Mouse (Mus musculus): Measurements from ENCODE around the gene Zkscan16.

Gene Zkscan16

GRCm38 (mm10) chr4:58935846-58936245 is 7.6 kb upstream of the Zkscan16 start:
- no peak for DNase-seq (ENCODE audit: low spot score in 2 of 2)

DNA sequence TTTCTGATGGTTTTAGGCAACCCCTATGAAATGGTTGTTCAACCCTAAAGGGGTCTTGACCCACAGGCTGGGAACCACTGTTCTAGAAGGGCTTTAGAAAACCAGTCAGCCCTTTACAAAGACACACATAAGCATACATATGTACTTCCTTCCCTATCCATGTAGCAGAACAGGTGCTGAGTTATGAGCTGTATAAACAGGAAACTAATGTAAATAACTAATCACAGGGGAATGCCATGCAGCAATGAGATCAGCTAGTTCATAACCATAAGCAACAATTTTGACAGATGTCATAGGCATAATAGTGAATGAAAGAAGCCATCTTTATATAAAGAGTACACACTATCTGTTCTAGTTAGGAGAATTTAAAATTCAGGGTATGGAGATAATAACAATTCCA is 1.8 kb upstream of the Zkscan16 start:
- no peak for DNase-seq (ENCODE audit: low spot score in 2 of 2)

DNA sequence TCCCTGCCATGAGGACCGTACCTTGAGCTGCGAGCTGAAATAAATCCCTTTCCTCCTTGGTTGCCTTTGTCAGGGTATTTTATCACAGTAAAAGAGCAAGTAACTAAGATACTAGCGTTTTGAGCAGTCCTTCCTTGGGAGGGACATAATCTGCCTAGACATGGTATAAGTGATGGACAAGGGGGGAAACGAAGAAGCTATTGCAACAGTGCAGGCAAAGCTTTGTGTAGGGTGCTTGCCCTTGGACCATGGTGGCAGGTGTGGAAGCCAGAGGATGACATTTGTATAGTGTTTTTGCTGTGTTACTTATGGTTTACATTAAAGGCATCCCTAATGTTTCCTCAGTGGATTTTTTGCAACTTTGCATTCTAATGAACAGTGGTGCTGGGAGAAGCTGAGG is 486 bp upstream of the Zkscan16 start:
- no peak for DNase-seq (ENCODE audit: low spot score in 2 of 2)

- no peak for DNase-seq (ENCODE audit: low spot score in 2 of 2)
Measured at GRCm38 (mm10) chr4:58944206-58944553, 752 bp downstream of the Zkscan16 start.

DNA sequence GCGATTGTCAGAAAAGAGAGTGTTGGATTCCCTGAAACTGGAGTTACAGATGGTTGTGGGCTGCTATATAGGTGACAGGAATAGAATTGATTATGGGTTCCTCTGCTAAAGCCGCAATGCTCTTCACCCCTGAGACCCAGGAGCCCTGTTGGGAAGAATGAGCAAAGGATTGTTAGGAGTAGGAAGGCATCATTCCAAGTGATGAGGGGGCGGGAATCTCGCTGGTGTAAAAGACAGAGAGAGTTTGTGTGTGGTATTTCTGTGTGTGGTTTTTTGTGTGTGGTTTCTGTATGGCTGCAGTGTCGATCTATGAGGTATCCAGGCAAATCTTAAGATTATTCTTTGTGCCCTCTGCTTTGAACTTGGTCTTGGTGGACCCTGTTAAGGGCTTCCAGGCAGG is 1.3 kb downstream of the Zkscan16 start:
- DNase-seq (ENCODE audit: low spot score in 2 of 2), result no peak

- DNase-seq (ENCODE audit: low spot score in 2 of 2), result no peak
Measured at GRCm38 (mm10) chr4:58948391-58948790, 5.0 kb downstream of the Zkscan16 start.

- no peak for DNase-seq (ENCODE audit: low spot score in 2 of 2)
Measured at GRCm38 (mm10) chr4:58952630-58953029, 9.2 kb downstream of the Zkscan16 start.

DNA sequence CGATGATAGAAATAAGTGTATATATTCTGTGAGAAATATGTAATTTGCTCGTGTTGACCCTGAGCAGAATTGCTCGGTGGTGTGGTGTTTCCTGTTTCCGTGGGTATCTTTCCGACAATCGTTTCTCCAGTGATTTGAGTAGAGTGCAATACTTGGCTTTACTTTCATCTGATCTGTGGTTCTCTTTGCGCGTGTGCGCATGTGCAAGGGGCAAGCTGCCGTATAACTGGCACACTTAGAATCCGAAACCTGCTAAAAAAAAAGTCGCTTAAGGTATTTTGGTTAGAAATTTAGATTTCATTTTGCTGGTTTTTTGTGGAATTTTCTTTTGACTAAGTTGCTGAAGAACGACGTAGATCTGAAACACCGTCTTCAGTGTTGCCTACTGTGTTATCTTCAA is 18.3 kb downstream of the Zkscan16 start:
- DNase-seq (ENCODE audit: low spot score in 2 of 2), result no peak

- DNase-seq (ENCODE audit: low spot score in 2 of 2), result no peak
Measured at GRCm38 (mm10) chr4:58963271-58963670, 19.8 kb downstream of the Zkscan16 start.

- no peak for DNase-seq (ENCODE audit: low spot score in 2 of 2)
Measured at GRCm38 (mm10) chr4:58965136-58965535, 21.7 kb downstream of the Zkscan16 start.

DNA sequence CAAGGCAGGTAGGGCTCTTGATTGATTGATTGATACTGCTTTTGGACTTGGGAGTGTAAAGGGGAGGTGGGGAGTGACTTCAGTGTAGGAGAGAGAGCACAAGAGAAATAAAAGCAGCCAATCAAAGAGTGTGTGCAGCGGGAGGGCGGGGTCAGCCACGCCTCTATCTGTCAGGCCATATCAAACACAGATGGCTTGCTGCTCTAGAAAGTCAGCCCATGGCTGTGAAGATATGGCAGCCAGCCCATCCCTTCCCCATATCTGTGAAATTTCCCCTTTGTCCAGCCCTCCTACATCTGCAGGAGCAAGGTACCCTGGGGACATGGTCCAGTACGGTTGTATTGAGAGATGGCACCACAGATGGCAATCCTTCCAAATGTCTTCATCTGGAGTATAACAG is 27.2 kb downstream of the Zkscan16 start:
- DNase-seq (ENCODE audit: low spot score in 2 of 2), result no peak

DNA sequence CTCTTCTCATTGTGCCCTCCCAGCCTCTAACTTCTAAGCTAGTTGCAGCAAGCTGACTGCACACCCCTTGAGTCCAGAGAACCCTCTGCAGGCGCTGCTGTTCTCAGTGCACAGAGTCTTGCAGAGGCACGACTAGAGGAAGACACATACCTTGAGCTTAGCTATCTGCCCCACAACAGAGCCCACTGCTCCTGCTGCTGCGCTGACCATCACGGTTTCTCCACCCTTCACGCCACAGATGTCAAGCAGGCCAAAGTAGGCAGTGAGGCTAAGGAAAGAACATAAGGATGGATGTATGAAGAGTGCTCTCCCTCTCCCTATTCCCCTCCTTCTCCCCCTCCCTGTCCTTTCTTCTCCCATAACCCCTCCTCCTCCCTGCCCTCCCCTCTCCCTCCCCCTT is 32.3 kb downstream of the Zkscan16 start:
- DNase-seq (ENCODE audit: low spot score in 2 of 2), result no peak

DNA sequence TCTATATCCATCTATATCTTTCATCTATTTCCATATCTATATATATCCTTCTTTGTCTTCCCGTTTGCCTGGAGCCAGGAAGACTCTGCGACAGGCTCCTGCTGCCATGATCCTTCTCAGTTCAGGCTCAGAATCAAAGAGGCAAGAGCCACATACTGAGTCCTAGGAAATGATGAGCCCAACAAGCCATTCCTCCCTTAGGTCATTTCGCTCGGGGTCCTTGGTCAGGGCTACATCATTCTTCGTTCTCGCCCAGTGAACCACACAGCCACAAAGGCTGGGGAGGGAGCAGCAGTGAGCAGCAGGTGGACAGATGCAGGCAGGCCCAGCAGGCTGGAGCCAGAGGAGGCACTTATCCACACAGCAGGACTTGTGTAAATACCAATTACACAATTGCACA is 38.0 kb downstream of the Zkscan16 start:
- no peak for DNase-seq (ENCODE audit: low spot score in 2 of 2)

GRCm38 (mm10) chr4:58982806-58983205 is 39.4 kb downstream of the Zkscan16 start:
- DNase-seq (ENCODE audit: low spot score in 2 of 2), result no peak

DNA sequence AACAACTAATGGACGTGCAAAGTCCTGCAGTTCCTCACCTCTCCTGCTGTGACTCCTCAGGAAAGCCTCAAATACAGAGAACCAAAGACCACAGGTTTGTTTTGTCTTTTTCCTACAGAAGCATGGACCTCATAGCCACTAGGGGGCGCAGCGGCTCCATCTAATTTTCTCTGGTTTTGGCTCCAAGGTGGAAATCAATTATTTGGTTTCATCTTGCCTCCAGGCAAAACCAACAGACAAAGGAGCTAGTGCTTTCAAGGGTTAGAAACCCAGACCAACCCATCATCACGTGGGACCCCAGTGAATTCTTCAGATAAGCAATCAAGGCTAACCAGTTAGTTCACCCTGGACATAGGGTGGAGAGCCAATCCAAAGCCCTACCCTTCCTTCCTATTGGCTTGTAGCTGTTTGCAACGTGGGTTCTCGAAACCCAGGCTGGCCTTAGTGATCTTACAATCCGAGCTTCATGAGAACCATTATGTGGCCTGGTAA is 41.8 kb downstream of the Zkscan16 start:
- DNase-seq (ENCODE audit: low spot score in 2 of 2), result peak; percentile 73 to 74

DNA sequence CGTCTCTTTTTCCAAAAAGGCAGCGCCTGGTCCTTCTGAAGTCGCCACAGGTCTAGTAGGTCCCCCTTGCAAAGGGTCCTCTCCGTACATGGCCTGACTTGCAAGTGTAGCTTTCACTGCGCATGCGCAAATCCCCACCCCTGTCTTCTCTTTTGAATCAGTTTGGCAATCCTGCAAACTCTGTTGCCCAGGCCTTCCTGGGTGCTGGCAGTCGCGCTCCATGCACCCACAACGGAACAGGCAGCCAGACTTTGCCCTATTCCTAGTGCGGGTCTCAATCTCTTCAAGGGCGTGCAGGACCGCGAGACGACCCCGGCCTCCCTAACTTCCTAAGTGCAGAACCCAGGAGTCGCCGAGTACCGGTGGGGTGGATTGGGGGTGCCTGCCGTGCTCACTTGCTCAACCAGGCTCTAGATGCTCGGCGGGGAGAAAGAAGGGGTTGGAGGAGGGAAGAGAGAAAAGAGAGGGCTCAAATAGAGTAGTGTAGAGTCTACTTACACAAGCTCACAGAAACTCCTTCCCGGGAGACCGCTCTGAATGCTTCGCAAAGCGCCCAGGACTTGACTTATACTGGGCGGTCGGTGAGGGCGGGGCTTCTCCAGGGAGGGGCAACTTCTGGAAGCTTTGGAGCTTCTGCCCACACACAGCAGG is 43.2 kb downstream of the Zkscan16 start, which contains the start of gene Ptgr1:
TSS of gene Ptgr1 (minus strand) at position 580 of the 651 bp plus-strand sequence.
- peak; percentile 71 to 79 for DNase-seq (ENCODE audit: low spot score in 2 of 2)

DNA sequence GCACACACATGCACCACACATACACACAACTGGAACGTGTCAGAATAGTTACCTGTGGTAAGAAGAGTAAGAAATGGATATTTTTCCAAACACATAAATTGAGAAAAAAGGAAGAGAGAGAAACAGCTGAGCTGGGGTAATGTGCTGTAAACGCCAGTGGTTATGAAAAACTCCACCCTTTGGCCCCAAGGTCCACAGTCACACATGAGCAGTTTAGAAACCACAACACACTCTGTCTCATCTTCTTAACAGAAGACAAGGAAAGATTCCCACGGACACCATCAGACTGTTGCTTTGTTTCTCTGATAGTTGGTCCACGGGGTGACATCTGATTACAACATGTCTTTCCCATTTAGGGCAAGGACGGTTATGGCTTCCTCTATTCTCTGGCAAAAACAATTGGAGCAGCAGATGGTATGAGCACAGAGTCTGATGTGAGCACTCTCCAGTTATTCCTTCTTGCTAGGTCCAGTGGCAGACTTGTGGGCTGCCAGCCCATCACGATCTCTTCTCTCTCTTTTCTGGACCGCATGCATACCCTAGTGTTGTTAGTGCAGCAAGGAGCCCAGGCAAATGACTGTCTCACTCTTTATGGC is 46.0 kb downstream of the Zkscan16 start:
- no peak for DNase-seq (ENCODE audit: low spot score in 2 of 2)

DNA sequence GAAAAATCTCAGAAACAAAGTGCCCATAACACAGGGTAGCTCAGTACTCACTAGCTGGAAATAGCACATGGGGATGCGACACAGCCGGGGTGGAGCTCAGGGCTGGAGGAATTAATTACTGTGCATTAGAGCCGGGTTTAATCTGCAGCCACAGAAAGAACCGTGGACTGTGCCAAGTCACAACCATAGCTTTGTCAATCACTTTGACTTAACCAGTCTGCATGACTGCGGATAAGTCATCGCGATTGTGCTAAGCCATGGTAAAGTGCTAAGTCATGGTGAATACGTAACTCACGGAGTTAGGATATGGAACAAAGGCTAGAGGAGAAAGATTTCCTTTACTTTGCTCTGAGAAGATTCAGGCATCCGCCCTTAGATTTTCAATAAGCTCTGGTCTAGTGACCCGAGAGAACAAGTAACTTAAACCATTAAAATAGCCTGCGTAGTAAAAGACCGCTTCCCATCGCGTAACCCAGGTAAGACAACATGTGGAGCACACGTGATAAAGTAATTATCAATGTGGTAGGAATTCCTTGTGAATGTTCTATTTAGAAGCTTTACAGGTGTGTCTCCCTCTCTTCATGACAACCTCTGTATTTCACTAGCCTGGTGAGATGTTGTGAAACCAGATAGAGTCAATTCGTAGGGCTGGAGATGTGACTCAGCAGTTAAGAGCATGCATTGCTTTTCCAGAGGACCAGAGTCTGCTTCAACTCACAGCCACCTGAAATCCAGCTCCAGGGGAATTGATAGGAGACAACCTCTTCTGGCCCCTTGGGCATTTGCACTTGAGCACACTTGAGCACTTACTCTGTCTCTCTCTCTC is 47.4 kb downstream of the Zkscan16 start:
- DNase-seq (ENCODE audit: low spot score in 2 of 2), result no peak

DNA sequence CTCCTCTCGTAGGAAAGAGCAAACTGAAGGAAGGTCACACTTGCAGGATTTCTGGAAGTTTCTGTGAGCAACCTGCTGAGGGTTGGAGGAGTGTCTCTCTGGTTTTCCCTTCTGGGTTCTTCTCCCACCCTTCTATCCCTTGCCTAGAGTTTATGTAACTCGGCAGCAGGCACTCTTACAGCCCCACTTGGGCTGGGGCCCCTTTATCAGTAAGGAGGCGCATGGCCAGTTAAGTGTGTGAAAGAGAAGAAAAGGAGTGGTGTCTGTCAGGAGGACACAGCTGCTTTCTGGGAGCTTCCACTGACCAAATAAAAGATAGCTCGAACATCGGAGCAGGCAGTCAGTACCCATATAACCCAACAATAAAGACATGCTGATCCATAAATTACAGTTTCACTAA is 48.8 kb downstream of the Zkscan16 start:
- DNase-seq (ENCODE audit: low spot score in 2 of 2), result no peak

DNA sequence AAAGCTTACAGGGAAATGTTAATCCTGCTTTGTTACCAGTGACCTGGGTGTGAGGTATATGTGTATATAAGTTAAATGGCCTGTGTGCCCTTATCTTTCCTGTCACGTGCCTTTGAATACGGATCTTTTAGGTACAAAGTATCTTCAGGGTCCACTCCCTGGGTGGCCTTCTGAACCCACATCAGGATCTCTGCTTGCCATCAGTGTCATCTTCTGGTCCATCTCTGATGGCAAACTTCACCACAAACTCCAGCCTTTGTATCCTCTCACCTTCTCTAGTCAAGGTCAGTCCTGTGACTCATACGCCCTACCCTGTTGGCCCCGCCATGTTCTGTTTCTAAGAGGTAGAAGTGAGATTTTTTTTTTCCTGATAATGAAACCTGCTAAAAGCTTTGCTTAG is 51.3 kb downstream of the Zkscan16 start, which contains the start of gene Dnajc25:
TSS of gene Dnajc25 (plus strand) at position 301 of the 400 bp plus-strand sequence.
- no peak for DNase-seq (ENCODE audit: low spot score in 2 of 2)

DNA sequence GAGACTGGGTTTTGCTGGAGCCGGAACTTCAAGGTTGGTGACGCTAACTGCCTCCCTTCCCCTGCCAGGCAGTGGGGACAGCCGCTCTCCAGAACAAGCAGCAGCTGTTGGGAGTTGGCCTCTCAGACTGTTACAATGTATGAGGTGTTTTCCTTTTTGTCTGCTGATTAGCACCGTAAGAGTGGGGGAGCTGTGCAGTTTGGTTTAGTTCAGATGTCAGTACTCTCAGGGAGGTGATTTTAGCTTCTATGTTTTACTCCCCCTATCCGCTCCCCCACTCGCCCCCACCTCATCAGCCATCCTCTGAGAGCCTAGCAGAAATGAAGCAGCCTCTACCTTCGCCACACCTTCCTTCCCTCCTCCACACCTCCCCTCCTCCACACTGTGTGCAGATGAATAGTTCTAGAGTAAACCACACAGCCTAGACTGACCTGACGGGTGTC is 51.8 kb downstream of the Zkscan16 start:
- peak in 1 of 2 experiments; percentile 10 for DNase-seq (ENCODE audit: low spot score in 2 of 2)

- DNase-seq (ENCODE audit: low spot score in 2 of 2), result peak in 1 of 2 experiments; percentile 8
Measured at GRCm38 (mm10) chr4:58997081-58997480, 53.7 kb downstream of the Zkscan16 start.

DNA sequence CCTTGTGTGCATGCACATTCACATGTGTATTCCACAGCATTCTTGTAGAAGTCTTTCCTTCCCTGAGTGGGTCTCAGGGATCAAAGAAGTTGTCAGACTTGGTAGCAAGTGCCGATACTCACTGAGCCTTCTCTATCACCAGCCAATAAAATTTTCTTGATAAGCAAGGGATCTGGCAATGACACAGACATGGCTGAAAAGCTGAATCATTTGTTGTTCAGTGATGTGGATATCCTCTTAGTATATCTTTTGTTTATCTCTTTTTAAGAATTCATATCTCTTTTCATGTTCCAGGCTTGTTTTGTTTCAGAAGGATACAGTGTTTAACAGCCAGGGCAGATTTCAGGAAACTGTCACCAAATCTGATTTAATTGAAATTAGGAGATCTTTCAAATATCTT is 55.3 kb downstream of the Zkscan16 start:
- DNase-seq (ENCODE audit: low spot score in 2 of 2), result no peak
